Mouse (Mus musculus) embryonic facial prominence, embryonic 14.5 days (tissue): Measurements from ENCODE around the gene Mmel1. TPM values are rescaled to one million over a fixed set of nuclear protein-coding genes. Genes with fewer than 3 reads are reported as not detected.
A peak's percentile ranks its signal among the peaks of the same experiment; 100 is the strongest.

Experiments
- ATAC-seq: fragments of 200-750 bp; cut with Nextera tagmentation; 2 replicates; pipeline ENCODE4 v1.8.0; 2017; ENCODE audit warnings: low read depth, moderate number of reproducible peaks, moderate TSS enrichment
- DNase-seq: peaks from one replicate; pipeline ENCODE4 v3.0.0-alpha.2; 2015; ENCODE audit warnings: low spot score
- H3K27ac ChIP-seq: fragments of 300-500 bp; sonication (generic); replicated peaks from 2 replicates; pipeline ENCODE4 v1.5.1; 2014; ENCODE audit warnings: low read depth, mild to moderate bottlenecking, low read length, moderate library complexity
- H3K27me3 ChIP-seq: fragments of 300-500 bp; sonication (generic); replicated peaks from 2 replicates; pipeline ENCODE4 v1.6.1; 2014; ENCODE audit warnings: low read length; ENCODE audit not compliant: control insufficient read depth, insufficient read depth
- H3K36me3 ChIP-seq: fragments of 300-500 bp; sonication (generic); 2 replicates; pipeline ENCODE4 v1.6.1; 2014; ENCODE audit warnings: low read length, mixed read lengths; ENCODE audit not compliant: control insufficient read depth, insufficient read depth
- H3K4me1 ChIP-seq: fragments of 300-500 bp; sonication (generic); 2 replicates; pipeline ENCODE4 v1.6.1; 2014; ENCODE audit warnings: antibody characterized with exemption, low read length; ENCODE audit not compliant: control insufficient read depth, insufficient read depth
- H3K4me2 ChIP-seq: fragments of 300-500 bp; sonication (generic); 2 replicates; pipeline ENCODE4 v1.6.1; 2014; ENCODE audit warnings: low read depth, mild to moderate bottlenecking, low read length, moderate library complexity, mixed read lengths
- H3K4me3 ChIP-seq: fragments of 300-500 bp; sonication (generic); 2 replicates; pipeline ENCODE4 v1.5.1; 2014; ENCODE audit warnings: low read depth, mild to moderate bottlenecking, low read length
- H3K9ac ChIP-seq: fragments of 300-500 bp; sonication (generic); 2 replicates; pipeline ENCODE4 v1.6.1; 2014; ENCODE audit warnings: low read depth, mild to moderate bottlenecking, low read length, moderate library complexity, mixed read lengths
- H3K9me3 ChIP-seq: fragments of 300-500 bp; sonication (generic); 2 replicates; pipeline ENCODE4 v1.6.1; 2016; ENCODE audit warnings: low read length; ENCODE audit not compliant: control insufficient read depth
- WGBS: fragments of 180-500 bp; shearing (Covaris S2); extraction: QIAGEN DNeasy Blood & Tissue Kit; methylation state at CpG from one replicate; pipeline ENCODE4 v1.1.7; 2014; 5-methylcytosine and 5-hydroxymethylcytosine counted together
- polyA plus RNA-seq: library from polyadenylated mRNA; unstranded; fragments of >200 nt; fragmentation: Nextera tagmentation; extraction: Ambion mirVana; gene quantifications from 2 replicates; pipeline ENCODE4 v1.2.1, GENCODE M21; 2014

Mmel1 gene
- polyA plus RNA-seq, 1 experiment from 2014 or later = 0.32 TPM

DNA sequence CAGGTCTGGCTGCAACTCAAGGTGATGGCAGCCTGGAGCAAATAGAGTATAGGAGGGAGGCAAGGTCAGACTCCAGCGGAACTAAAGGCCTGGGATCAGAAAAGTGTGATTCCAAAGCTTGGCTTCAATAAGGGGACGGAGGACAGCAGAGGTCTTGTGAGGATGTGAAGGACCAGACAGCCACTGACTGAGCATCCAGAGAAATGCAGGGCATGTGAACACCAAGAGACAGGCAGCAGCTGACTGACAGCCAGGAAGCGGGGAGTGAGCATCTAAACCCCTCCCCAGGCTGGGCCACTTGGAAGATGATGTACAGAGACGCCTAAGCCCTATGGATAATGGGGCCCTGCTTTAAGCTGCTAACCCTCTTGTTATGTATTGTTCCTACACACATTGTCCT lies 1.3 kb downstream of the Mmel1 start:
- Histone ChIP-seq H3K27me3 (no peaks in the 10 kb centered on the region), H3K36me3 (no peaks in the 10 kb centered on the region), H3K4me3 (no peak overlapping the region), H3K9me3 (no peaks in the 10 kb centered on the region), H3K27ac (no peak overlapping the region), H3K9ac (no peak overlapping the region), H3K4me1 (no peaks in the 10 kb centered on the region), H3K4me2 (no peak overlapping the region)
- no peak for ATAC-seq
- 74% methylated on average over 4 of the region's 4 CpGs for WGBS
- DNase-seq = no peak

DNA sequence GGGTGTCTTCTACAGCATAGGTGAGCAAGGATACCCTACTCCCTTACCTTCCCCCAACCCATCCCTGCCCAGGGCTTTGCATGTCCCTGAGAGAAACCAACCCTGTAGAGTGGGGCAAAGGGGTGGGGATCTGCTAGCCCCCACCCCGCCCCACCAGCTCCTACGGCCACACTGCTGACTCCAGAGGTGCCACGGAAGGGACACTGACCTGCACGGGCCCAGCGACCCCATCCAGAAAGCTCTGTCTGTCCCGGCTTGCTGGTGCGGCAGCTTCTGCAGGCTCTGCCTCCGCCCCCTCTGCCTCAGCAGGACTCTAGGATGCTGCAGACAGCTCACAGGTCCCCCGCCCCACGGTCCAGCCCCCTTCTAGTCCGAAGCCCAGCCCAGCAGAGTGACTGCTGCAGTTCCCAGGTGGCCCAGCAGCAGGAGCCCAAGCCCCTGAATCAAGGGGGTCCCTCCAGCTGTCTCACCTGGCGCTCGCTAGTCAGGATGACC lies 2.4 kb downstream of the Mmel1 start:
- DNase-seq (peak; percentile 58), ATAC-seq (peak; percentile 76)
- WGBS = 1% methylated on average over 11 of the region's 13 CpGs
- Histone ChIP-seq H3K9me3 (no peaks in the 10 kb centered on the region), H3K4me2 (peak overlapping the region; percentile 34), H3K27me3 (no peaks in the 10 kb centered on the region), H3K27ac (no peak overlapping the region), H3K4me3 (0 out of 2 replicates have a peak overlapping the region, but pooled peaks have one; percentile 3), H3K36me3 (no peaks in the 10 kb centered on the region), H3K4me1 (no peaks in the 10 kb centered on the region), H3K9ac (peak overlapping the region; percentile 40)

DNA sequence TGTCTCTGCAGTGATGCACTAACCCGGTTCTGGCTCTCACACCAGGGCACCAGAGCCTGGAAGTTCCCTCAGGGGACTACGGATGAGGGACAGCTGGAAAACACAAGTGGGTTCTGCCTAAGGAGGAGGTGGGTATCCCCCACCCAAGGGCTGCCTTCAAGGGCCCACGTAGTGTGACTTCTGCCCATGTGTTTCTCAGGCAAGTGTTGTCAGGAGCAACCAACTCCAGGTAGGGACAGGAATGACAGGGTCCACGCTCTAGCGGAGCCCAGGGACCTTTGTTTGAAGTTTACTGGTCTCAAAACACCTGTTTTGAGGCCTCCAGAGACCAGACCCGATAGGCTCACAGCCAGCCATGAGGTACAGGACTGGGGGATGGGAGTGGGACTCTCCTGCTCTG lies 3.8 kb downstream of the Mmel1 start:
- no peak for ATAC-seq
- 67% methylated on average over 6 of the region's 6 CpGs for WGBS
- H3K27ac ChIP-seq = no peak overlapping the region
- no peaks in the 10 kb centered on the region for H3K27me3 ChIP-seq
- H3K4me1 ChIP-seq = peaks cover 1% of the 10 kb centered on the region; the same call in 1 of the 2 replicates
- H3K4me2 ChIP-seq = no peak overlapping the region
- no peak for DNase-seq
- no peak overlapping the region for H3K4me3 ChIP-seq
- no peaks in the 10 kb centered on the region for H3K36me3 ChIP-seq
- no peak overlapping the region for H3K9ac ChIP-seq
- H3K9me3 ChIP-seq = no peaks in the 10 kb centered on the region

DNA sequence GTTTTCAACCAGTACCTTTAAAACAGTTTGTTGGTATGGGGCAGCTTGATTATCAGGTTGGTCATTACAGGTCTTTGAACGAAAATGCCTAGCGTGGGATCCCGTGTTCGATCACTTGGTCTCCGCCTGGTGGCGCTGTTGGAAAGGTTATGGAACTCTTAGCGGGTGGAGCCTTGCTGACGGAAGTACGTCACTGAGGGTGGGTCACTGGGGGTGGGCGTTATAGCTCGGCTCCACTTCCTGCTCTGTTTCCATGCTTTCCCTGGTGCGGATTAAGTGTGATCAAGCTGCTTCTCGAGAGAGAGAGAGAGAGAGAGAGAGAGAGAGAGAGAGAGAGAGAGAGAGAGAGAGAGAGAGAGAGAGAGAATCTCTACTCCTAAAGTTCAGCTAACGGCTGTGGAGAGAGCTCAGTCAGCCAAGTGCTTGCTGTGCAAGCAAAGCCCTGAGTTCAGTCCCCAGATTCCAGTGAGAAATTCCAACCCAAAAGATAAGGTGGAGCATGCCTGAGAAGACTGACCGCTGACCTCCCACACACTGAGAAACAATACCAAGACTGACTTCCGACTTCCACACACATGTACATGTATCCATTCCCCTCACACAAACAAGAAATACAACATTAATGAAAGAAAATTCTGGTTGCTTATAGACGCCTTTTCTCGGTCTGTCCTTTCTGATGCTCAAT lies 8.6 kb downstream of the Mmel1 start:
- ATAC-seq (peak; percentile 99), DNase-seq (peak; percentile 98)
- Histone ChIP-seq H3K27ac (peak overlapping the region; percentile 84), H3K36me3 (no peaks in the 10 kb centered on the region), H3K9ac (peak overlapping the region; percentile 65), H3K4me1 (peaks cover 4% of the 10 kb centered on the region; the same call in 1 of the 2 replicates), H3K27me3 (no peaks in the 10 kb centered on the region), H3K4me3 (peak overlapping the region; percentile 36), H3K9me3 (no peaks in the 10 kb centered on the region), H3K4me2 (peak overlapping the region; percentile 61)
- WGBS = 11% methylated on average over 18 of the region's 18 CpGs

DNA sequence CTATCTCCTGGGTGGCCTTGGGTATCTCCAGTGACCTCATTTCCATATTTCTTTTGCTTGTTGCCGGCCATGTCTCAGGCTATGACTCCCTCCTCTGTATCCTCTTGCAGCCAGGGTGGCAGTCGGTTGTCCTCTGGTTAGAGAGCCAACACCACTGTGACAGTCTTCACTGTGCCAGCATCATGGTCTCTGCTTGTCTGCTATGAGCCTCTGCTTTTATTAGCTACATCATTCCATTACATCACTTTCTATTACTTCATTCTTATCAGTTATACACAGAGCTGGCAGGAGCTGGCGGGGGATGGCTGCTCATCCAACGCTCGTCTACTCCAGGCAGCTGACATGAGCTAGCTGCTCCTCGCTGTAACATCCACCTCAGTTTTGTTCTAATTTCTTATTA lies 11.3 kb downstream of the Mmel1 start:
- Histone ChIP-seq H3K27ac (no peak overlapping the region), H3K4me2 (no peak overlapping the region), H3K27me3 (no peaks in the 10 kb centered on the region), H3K9me3 (no peaks in the 10 kb centered on the region), H3K4me1 (peaks cover 4% of the 10 kb centered on the region; the same call in 1 of the 2 replicates), H3K36me3 (no peaks in the 10 kb centered on the region), H3K9ac (no peak overlapping the region), H3K4me3 (no peak overlapping the region)
- ATAC-seq = no peak
- DNase-seq = no peak
- 76% methylated on average over 6 of the region's 6 CpGs for WGBS

DNA sequence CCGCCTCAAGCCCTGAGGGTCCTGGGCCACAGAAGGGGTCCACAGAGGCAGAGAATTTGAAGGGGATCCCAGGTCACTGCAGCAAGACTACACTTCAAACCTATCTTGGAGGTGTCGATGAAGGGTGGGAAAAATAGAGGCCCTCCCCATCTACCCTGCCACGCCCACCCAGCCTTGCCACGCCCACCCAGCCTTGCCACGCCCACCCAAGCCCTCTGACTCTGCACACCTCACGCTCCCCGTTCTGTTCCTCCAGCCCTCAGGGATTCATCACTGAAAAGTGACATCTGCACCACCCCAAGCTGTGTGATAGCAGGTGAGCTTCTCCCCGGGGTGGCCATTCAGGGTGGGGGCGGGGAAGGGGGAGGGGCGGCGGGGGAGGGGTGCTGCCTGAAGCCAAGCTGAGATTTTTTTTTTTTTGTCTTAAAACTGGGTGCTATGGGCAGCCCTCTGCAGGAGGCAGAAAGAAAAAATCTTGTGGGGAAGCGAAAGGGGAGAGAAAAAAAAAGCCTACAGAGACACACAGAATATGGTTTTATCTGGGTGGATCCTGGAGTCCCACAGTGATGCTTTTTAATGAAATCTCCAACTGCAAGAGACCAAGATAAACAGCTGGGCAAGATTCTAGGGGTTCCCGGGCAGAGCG lies 12.8 kb downstream of the Mmel1 start:
- Histone ChIP-seq H3K4me3 (no peak overlapping the region), H3K4me2 (no peak overlapping the region), H3K27me3 (no peaks in the 10 kb centered on the region), H3K9ac (no peak overlapping the region), H3K9me3 (no peaks in the 10 kb centered on the region), H3K4me1 (peaks cover 4% of the 10 kb centered on the region; the same call in 1 of the 2 replicates), H3K36me3 (no peaks in the 10 kb centered on the region), H3K27ac (no peak overlapping the region)
- 34% methylated on average over 10 of the region's 14 CpGs for WGBS
- ATAC-seq (no peak), DNase-seq (no peak)

DNA sequence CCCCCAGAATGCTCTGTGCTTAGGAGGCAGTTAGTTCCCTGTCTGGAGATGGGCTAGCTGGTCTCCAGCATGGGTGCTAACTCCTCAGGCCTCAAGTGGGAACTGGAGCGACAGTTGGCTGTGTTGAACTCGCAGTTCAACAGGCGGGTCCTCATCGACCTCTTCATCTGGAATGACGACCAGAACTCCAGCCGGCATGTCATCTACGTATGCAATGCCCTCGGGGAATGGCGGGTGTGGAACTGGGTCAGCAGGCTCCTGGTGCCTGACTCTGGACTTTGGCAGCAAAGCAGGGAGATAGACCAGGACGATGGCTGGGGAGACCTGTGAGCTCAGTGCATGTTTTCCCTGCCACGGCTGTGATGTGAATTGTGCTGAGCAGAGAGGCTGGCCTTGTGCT lies 16.0 kb downstream of the Mmel1 start:
- no peaks in the 10 kb centered on the region for H3K27me3 ChIP-seq
- no peak overlapping the region for H3K9ac ChIP-seq
- H3K4me2 ChIP-seq = no peak overlapping the region
- no peak overlapping the region for H3K27ac ChIP-seq
- H3K9me3 ChIP-seq = no peaks in the 10 kb centered on the region
- ATAC-seq (no peak), DNase-seq (no peak)
- H3K4me3 ChIP-seq = no peak overlapping the region
- no peaks in the 10 kb centered on the region for H3K4me1 ChIP-seq
- 72% methylated on average over 11 of the region's 11 CpGs for WGBS
- no peaks in the 10 kb centered on the region for H3K36me3 ChIP-seq

DNA sequence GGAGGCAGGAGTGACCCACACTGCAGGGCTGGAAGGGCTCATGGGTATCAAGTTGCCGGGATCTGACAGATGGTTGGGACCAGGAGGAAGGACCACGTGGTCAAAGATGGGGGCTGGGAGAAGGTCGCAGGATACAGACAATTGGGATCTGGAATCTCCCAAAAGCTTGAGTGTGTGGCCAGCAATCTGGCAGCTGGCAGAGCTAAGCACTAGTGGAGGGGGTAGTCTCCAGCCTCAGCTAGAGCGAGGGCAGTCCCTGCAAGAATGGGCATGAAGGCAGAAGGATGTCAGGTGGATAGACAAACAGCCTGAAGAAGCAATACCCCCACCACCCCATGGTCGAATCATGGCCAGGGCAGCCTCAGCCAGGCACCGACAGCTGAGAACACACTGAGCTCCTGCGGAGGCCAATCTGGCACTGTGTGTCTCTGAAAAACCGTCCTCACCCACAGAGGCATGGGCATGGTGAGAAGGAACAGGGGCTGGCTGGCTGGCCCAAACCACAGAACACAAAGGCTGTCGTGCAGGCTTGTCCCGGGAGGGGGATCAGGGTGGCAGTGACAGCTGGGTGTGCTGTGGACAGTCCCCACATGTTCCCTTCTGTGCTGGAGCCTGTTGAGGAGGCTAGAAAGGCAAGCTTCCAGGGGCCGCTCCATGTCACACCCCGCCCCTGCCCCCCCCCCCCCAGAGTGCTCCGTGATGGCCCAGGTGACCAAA lies 17.6 kb downstream of the Mmel1 start:
- Histone ChIP-seq H3K9ac (no peak overlapping the region), H3K4me1 (no peaks in the 10 kb centered on the region), H3K36me3 (no peaks in the 10 kb centered on the region), H3K4me3 (no peak overlapping the region), H3K9me3 (no peaks in the 10 kb centered on the region), H3K4me2 (no peak overlapping the region), H3K27me3 (no peaks in the 10 kb centered on the region), H3K27ac (no peak overlapping the region)
- DNase-seq = peak; percentile 35
- peak; percentile 51 for ATAC-seq
- 59% methylated on average over 12 of the region's 13 CpGs for WGBS
